Mouse (Mus musculus): ENCODE data around the gene Rap2c.

Gene Rap2c

DNA sequence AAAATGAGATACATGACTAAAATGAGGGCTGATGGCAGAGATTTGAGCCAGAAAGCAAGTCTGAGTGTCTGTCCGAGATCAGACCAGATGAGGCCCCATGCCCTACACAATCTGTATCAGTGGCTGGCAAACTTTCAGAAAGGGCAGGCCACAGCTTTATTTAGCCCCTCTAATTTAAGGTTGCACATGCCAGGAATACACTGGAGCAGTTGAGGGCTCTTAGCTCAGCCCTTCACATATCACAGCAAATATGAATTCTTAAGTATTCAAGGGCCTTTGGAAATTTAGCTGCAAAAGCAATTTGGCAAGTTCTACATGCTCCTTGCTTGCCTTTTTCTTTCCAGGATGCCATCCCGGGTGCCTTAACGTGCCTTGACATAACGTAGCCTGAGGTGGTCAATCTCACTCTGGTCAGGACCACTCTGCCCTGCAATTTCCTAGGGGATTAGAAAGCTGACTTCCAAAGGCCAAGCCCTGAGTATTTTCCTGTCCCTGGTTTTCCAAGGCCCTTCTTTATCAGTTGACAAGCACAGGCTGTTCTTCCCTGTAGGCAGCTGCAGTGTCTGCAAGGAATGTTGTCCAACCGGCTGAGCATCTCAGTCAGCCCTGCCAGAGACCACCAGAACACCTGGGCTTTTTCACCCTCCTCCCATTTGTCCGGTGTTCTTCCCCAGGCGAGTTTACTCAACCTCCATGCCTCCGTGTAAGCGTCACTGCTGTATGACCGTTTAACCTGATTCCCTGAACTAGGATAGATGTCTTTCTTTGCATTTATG, 49.5 kb downstream of the Rap2c start:
- no peak for DNase-seq (ENCODE audit: low spot score)

DNA sequence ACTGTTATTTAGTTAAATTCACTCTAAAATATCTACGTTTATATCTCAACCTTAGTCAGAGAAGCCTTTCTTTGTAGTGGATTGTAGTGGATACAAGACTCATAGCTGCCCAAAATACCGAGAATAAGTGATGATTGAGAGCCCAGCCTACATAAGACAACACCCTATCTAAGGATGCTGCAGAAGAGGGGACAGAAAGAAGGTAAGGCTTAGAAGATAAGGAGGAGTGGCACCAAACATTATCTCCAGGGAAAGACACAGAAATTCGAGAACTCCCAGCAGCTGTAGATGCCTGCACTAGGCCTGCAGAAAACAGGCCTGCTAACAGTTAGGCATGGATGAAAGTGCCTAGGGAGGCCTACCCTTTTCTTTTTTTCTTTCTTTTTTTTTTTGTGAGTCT, 52.7 kb downstream of the Rap2c start:
- DNase-seq (ENCODE audit: low spot score) = no peak

DNA sequence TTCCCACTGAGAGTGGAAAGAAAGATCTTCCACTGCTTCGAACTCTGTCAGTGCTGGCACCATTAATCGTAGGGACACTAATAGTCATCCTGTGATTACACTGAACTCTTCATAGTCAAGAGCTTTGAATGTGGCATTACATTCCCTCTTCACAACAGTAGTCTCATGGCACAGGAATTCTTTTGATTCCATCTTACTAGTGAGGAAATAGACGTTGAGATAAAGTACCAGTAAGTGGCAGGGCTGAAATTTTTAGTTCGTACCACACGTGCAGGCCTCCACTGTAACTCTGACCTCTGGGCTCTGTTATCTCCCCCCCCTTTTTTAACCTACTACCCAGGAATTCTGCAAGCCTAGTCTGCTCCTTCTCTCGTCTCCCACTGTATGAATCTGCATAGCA, 54.9 kb downstream of the Rap2c start:
- DNase-seq (ENCODE audit: low spot score) = no peak

Measured in urinary bladder, postnatal 25 days (tissue).